Mouse (Mus musculus) brain, adult 2 months (tissue): ENCODE measurements at regions not wholly inside any gene's neighbourhood (a gene's known extent, or its start where the extent isn't known, plus 50 kb on each side); places are given as distances from the start of the nearest gene placed in this dataset.

ENCODE experiments used
- DNase-seq: peaks from one replicate; pipeline ENCODE4 v3.0.0; 2011; ENCODE audit warnings: low read depth, low spot score

- no peak for DNase-seq
These were observed 684.7 kb upstream of the Vwc2 start for GRCm38 (mm10) chr11:10429291-10429690.

- DNase-seq = no peak
These were observed 636.5 kb upstream of the Vwc2 start for GRCm38 (mm10) chr11:10477341-10478070.

- DNase-seq = peak; percentile 1
These were observed 632.9 kb upstream of the Vwc2 start for GRCm38 (mm10) chr11:10481007-10481698.

GRCm38 (mm10) chr11:10484011-10484410 is 630.0 kb upstream of the Vwc2 start:
- DNase-seq = no peak

GRCm38 (mm10) chr11:10497399-10497798 is 616.6 kb upstream of the Vwc2 start:
- no peak for DNase-seq

- no peak for DNase-seq
These were observed 602.8 kb upstream of the Vwc2 start for GRCm38 (mm10) chr11:10511241-10511640.
